ENCODE assay signal across 16 mouse cellular contexts in the genomic region with DNA sequence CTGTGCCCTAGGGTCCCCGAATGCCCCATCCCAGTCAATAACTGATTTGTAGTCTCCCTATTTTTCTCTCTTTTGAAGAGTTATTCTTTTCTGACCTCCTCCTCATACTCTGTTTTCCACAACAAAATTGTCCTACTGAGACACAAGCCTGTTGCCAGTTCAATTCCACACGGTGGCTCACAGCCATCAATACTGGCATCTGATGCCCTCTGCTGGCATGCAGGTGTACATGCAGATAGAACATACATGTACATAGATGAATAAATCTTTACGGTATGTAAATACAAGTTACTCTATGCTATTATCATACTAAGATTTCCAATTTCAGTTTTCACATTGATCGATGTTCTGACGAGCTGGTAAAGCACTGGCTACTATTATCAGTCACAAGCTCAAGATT. TPM values are rescaled to one million over a fixed set of nuclear protein-coding genes. Genes with fewer than 3 reads are reported as not detected.
A peak's percentile ranks its signal among the peaks of the same experiment; 100 is the strongest.
DNase-seq lines count a peak whose midpoint lies in the region; ATAC-seq and TF ChIP-seq lines count a peak whose summit lies in the region.
"Had no signal": no experiment of that assay in that cellular context is flagged by ENCODE, and none has a peak within 500 bp of the region (broad histone marks: within the 10 kb centered on the region; RNA-seq: fewer than 3 reads in every experiment).

No protein-coding gene starts in this region.

- no peak for DNase-seq in cerebellum, adult 2 months
- DNase-seq in kidney, postnatal 0 days (ENCODE audit: low spot score): no peak
- no peak for DNase-seq in kidney, postnatal 10 days
- peak; percentile 33 for DNase-seq in A20 (ENCODE audit: low read depth, low spot score)
- no peak for DNase-seq in brain, embryonic 14.5 days (ENCODE audit: low read depth)
- no peak for DNase-seq in yolk sac, embryonic 10.5 days (ENCODE audit: low spot score)
- DNase-seq: adrenal gland, postnatal 25 days; B cell, adult 2 months; thymus, postnatal 14 days had no signal

- peak; percentile 39; the same call in 1 of the 2 replicates for TF ChIP-seq CTCF in cerebellum, adult 2 months (IDR thresholded peaks at IDR 0.05; ENCODE audit: borderline replicate concordance, insufficient read depth, low read depth, low read length)
- TF ChIP-seq CTCF in kidney, postnatal 0 days (IDR thresholded peaks at IDR 0.05; ENCODE audit: low read depth): peak; percentile 59; the same call in 1 of the 2 replicates
- TF ChIP-seq CTCF in brain, embryonic 14.5 days (IDR thresholded peaks at IDR 0.05; ENCODE audit: borderline replicate concordance, extremely low read depth, insufficient read depth, insufficient read length): peak; percentile 29; the same call in 1 of the 2 replicates

- no peak overlapping the region for H3K4me2 ChIP-seq in kidney, postnatal 0 days (ENCODE audit: low read length)
- H3K4me2 ChIP-seq in kidney, embryonic 15.5 days: no peak overlapping the region
- H3K4me2 ChIP-seq: heart, embryonic 11.5 days; hindbrain, embryonic 14.5 days; neural tube, embryonic 15.5 days had no signal

- no peaks in the 10 kb centered on the region for H3K4me1 ChIP-seq in cerebellum, adult 2 months (ENCODE audit: control insufficient read depth, insufficient read depth, low read length)
- no peaks in the 10 kb centered on the region for H3K4me1 ChIP-seq in kidney, postnatal 0 days (replicated peaks; ENCODE audit: insufficient read depth, low read length)
- H3K4me1 ChIP-seq in kidney, embryonic 15.5 days: no peaks in the 10 kb centered on the region
- H3K4me1 ChIP-seq: neural tube, embryonic 15.5 days had no signal

- no peak overlapping the region for H3K9ac ChIP-seq in kidney, postnatal 0 days (ENCODE audit: low read depth, low read length)
- H3K9ac ChIP-seq in kidney, embryonic 15.5 days: no peak overlapping the region
- H3K9ac ChIP-seq: hindbrain, embryonic 14.5 days; neural tube, embryonic 15.5 days had no signal

- H3K4me3 ChIP-seq in cerebellum, adult 2 months (replicated peaks; ENCODE audit: insufficient read depth, low read depth, low read length): no peak overlapping the region
- no peak overlapping the region for H3K4me3 ChIP-seq in kidney, postnatal 0 days (replicated peaks; ENCODE audit: low read depth, low read length)
- no peak overlapping the region for H3K4me3 ChIP-seq in kidney, embryonic 15.5 days (replicated peaks)
- H3K4me3 ChIP-seq: neural tube, embryonic 15.5 days had no signal

- no peak overlapping the region for H3K27ac ChIP-seq in cerebellum, adult 2 months (ENCODE audit: insufficient read depth, low read length)
- H3K27ac ChIP-seq in kidney, postnatal 0 days: no peak overlapping the region
- H3K27ac ChIP-seq in kidney, embryonic 15.5 days: no peak overlapping the region
- H3K27ac ChIP-seq: hindbrain, embryonic 14.5 days; neural tube, embryonic 15.5 days had no signal

- 80% methylated on average over 5 of the region's 5 CpGs for WGBS in cerebellum, adult 2 months
- WGBS in kidney, postnatal 0 days: 92% methylated on average over 5 of the region's 5 CpGs
- WGBS in kidney, embryonic 15.5 days: 89% methylated on average over 5 of the region's 5 CpGs

- no peaks in the 10 kb centered on the region for H3K36me3 ChIP-seq in kidney, postnatal 0 days (ENCODE audit: insufficient read depth, low read length)
- H3K36me3 ChIP-seq in kidney, embryonic 15.5 days: no peaks in the 10 kb centered on the region
- H3K36me3 ChIP-seq: neural tube, embryonic 15.5 days had no signal

- TF ChIP-seq POLR2A in cerebellum, adult 2 months (IDR thresholded peaks at IDR 0.05; ENCODE audit: borderline replicate concordance, insufficient read depth, low read length): no peak
- no peak for TF ChIP-seq POLR2A in brain, embryonic 14.5 days (IDR thresholded peaks at IDR 0.05; ENCODE audit: borderline replicate concordance, extremely low read depth, insufficient read depth, insufficient read length, poor library complexity, severe bottlenecking)

- peaks cover 7% of the 10 kb centered on the region for H3K9me3 ChIP-seq in kidney, postnatal 0 days (replicated peaks; ENCODE audit: low read length)
- peaks cover 15% of the 10 kb centered on the region for H3K9me3 ChIP-seq in kidney, embryonic 15.5 days (replicated peaks)

- no peaks in the 10 kb centered on the region for H3K27me3 ChIP-seq in cerebellum, adult 2 months (ENCODE audit: control insufficient read depth, insufficient read depth, low read length)
- no peaks in the 10 kb centered on the region for H3K27me3 ChIP-seq in kidney, postnatal 0 days (ENCODE audit: insufficient read depth, low read length)
- no peaks in the 10 kb centered on the region for H3K27me3 ChIP-seq in kidney, embryonic 15.5 days
- H3K27me3 ChIP-seq: neural tube, embryonic 15.5 days had no signal

- ATAC-seq in cerebellum, adult (ENCODE audit: insufficient number of reproducible peaks, low FRiP score, low TSS enrichment): no peak
- no peak for ATAC-seq in kidney, postnatal 0 days (replicated peaks; ENCODE audit: low FRiP score, low read depth)
- no peak for ATAC-seq in kidney, embryonic 15.5 days (replicated peaks; ENCODE audit: low FRiP score)
- ATAC-seq: midbrain, embryonic 16.5 days had no signal

RNA-seq across cellular contexts. Expression of a gene that starts 12.0 kb away (rescaled TPM):
- polyA plus RNA-seq in cerebellum, adult 2 months (2012; rRNA removed): 5.3 and 6.2 TPM in 2 replicates
- polyA plus RNA-seq in kidney, postnatal 0 days (2015; fragmentation: Nextera tagmentation; extraction: Ambion mirVana): 8.6 and 9.6 TPM in 2 replicates
- polyA plus RNA-seq in brain, embryonic 14.5 days (2012; rRNA removed): 1.4 and 1.7 TPM in 2 replicates
- 4.8 and 6.9 TPM in 2 replicates for polyA plus RNA-seq in kidney, embryonic 15.5 days (2015; fragmentation: Nextera tagmentation; extraction: Ambion mirVana)

RNA-seq across cellular contexts. Expression of a gene that starts 40.6 kb away (rescaled TPM):
- polyA plus RNA-seq in cerebellum, adult 2 months (2012; rRNA removed): 102 and 103 TPM in 2 replicates
- polyA plus RNA-seq in kidney, postnatal 0 days (2015; fragmentation: Nextera tagmentation; extraction: Ambion mirVana): 22.5 and 23.6 TPM in 2 replicates
- polyA plus RNA-seq in brain, embryonic 14.5 days (2012; rRNA removed): 51.8 and 63.3 TPM in 2 replicates
- polyA plus RNA-seq in kidney, embryonic 15.5 days (2015; fragmentation: Nextera tagmentation; extraction: Ambion mirVana): 20.0 and 24.2 TPM in 2 replicates

RNA-seq across cellular contexts. Expression of a gene that starts 43.2 kb away (rescaled TPM):
- 0.11 TPM in 1 of 2 replicates, not detected in the other for polyA plus RNA-seq in cerebellum, adult 2 months (2012; rRNA removed)
- not detected in 2 replicates for polyA plus RNA-seq in kidney, postnatal 0 days (2015; fragmentation: Nextera tagmentation; extraction: Ambion mirVana)
- polyA plus RNA-seq in brain, embryonic 14.5 days (2012; rRNA removed): 0.08 and 0.10 TPM in 2 replicates
- not detected in 2 replicates for polyA plus RNA-seq in kidney, embryonic 15.5 days (2015; fragmentation: Nextera tagmentation; extraction: Ambion mirVana)
- polyA plus RNA-seq: heart, embryonic 11.5 days; hindbrain, embryonic 14.5 days; large intestine, adult 2 months; midbrain, embryonic 16.5 days; neural tube, embryonic 15.5 days had no signal
